Mouse (Mus musculus) forebrain, embryonic 10.5 days (tissue): Measurements from ENCODE around the gene Ubald2. TPM values are rescaled to one million over a fixed set of nuclear protein-coding genes. Genes with fewer than 3 reads are reported as not detected.
A peak's percentile ranks its signal among the peaks of the same experiment; 100 is the strongest.

Experiments
- DNase-seq: peaks from one replicate; pipeline ENCODE4 v3.0.0-alpha.2; 2017; ENCODE audit warnings: low spot score; ENCODE audit errors: extremely low spot score
- H3K27ac ChIP-seq: fragments of 300-500 bp; sonication (generic); 2 replicates; pipeline ENCODE4 v1.5.1; 2016; ENCODE audit warnings: mild to moderate bottlenecking
- H3K27me3 ChIP-seq: fragments of 300-500 bp; sonication (generic); 2 replicates; pipeline ENCODE4 v1.6.1; 2016; ENCODE audit warnings: mild to moderate bottlenecking; ENCODE audit not compliant: poor library complexity, severe bottlenecking
- H3K36me3 ChIP-seq: fragments of 300-500 bp; sonication (generic); replicated peaks from 2 replicates; pipeline ENCODE4 v1.6.1; 2016; ENCODE audit warnings: mild to moderate bottlenecking, moderate library complexity
- H3K4me1 ChIP-seq: fragments of 300-500 bp; sonication (generic); 2 replicates; pipeline ENCODE4 v1.6.1; 2016
- H3K4me3 ChIP-seq: fragments of 300-500 bp; sonication (generic); 2 replicates; pipeline ENCODE4 v1.5.1; 2016; ENCODE audit warnings: mild to moderate bottlenecking, moderate library complexity
- H3K9me3 ChIP-seq: fragments of 300-500 bp; sonication (generic); 2 replicates; pipeline ENCODE4 v1.6.1; 2016; ENCODE audit warnings: mild to moderate bottlenecking, moderate library complexity
- WGBS: fragments of 180-500 bp; shearing (Covaris S2); methylation state at CpG from one replicate; pipeline ENCODE4 v1.1.7; 2016; 5-methylcytosine and 5-hydroxymethylcytosine counted together
- polyA plus RNA-seq: library from polyadenylated mRNA; unstranded; fragments of >200 nt; fragmentation: Nextera tagmentation; extraction: Ambion mirVana; gene quantifications from 2 replicates; pipeline ENCODE4 v1.2.1, GENCODE M21; 2016

The Ubald2 gene
- polyA plus RNA-seq, result 31.6 and 33.1 TPM in 2 replicates

DNA sequence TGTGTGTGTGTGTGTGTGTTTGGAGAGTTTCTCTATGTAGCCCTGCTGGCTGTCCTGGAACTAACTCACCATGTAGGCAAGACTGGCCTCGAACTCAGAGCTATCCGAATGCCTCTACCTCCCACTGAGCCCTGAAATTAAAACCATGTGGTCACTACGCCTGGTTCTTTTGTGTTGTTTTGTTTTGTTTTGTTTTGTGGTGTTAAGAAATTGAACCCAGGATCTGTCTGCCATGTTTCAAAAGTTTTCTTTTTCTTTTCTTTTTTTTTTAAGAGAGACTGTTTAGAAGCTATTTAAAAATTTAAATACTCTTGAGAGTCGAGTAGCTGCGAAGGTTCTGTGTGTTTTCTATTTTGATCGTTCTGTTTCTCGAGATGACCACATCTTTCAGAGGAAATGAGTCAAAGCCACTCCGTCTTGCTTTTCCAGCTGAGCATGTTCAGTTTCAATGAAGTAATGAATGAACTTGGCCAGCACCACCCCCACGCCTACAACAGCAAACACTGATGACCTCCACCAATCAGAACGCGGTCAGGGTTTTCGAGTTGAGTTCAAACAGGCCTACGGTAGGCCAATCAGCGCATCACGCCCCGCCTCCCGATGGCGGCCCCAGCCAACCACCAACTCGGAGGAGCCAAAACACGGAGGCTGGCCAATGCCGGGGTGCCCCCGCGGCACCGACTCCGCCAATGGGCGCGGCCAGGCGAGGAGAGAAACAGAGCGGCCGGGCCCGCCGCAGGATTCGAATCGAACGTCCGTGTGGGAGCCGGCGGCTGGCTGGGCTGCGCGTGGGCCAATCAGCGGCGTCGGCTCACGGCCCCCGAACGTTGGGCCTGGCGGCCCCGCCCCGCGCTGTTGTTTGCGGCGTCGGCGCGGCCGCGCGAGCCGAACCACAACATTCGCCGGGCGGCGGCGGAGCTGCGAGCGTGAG is at the start of gene Ubald2:
Gene Ubald2 (plus strand): TSS at position 739 of the 931 bp plus-strand sequence.
- Histone ChIP-seq H3K27ac (peak within 1 kb of the TSS; percentile 97), H3K9me3 (no peaks in the 10 kb centered on the region), H3K27me3 (peaks cover 22% of the 10 kb centered on the region), H3K4me1 (peaks cover 71% of the 10 kb centered on the region), H3K4me3 (peak within 1 kb of the TSS; percentile 96), H3K36me3 (peaks cover 30% of the 10 kb centered on the region)
- WGBS, result 2% methylated on average over 66 of the region's 66 CpGs
- peak; percentile 100 for DNase-seq

- Histone ChIP-seq H3K36me3 (no peaks in the 10 kb centered on the region), H3K9me3 (no peaks in the 10 kb centered on the region), H3K27ac (no peak overlapping the region), H3K4me1 (peaks cover 26% of the 10 kb centered on the region), H3K4me3 (no peak overlapping the region), H3K27me3 (no peaks in the 10 kb centered on the region)
- DNase-seq, result no peak
- WGBS, result 88% methylated on average over 11 of the region's 11 CpGs
Measured at GRCm38 (mm10) chr11:116384171-116384570, 49.7 kb upstream of the Ubald2 start.

- no peaks in the 10 kb centered on the region for H3K27me3 ChIP-seq
- H3K4me1 ChIP-seq, result peaks cover 26% of the 10 kb centered on the region
- 62% methylated on average over 5 of the region's 5 CpGs for WGBS
- H3K27ac ChIP-seq, result no peak overlapping the region
- no peak overlapping the region for H3K4me3 ChIP-seq
- no peak for DNase-seq
- H3K9me3 ChIP-seq, result no peaks in the 10 kb centered on the region
- no peaks in the 10 kb centered on the region for H3K36me3 ChIP-seq
Measured at GRCm38 (mm10) chr11:116385999-116386398, 47.9 kb upstream of the Ubald2 start.

DNA sequence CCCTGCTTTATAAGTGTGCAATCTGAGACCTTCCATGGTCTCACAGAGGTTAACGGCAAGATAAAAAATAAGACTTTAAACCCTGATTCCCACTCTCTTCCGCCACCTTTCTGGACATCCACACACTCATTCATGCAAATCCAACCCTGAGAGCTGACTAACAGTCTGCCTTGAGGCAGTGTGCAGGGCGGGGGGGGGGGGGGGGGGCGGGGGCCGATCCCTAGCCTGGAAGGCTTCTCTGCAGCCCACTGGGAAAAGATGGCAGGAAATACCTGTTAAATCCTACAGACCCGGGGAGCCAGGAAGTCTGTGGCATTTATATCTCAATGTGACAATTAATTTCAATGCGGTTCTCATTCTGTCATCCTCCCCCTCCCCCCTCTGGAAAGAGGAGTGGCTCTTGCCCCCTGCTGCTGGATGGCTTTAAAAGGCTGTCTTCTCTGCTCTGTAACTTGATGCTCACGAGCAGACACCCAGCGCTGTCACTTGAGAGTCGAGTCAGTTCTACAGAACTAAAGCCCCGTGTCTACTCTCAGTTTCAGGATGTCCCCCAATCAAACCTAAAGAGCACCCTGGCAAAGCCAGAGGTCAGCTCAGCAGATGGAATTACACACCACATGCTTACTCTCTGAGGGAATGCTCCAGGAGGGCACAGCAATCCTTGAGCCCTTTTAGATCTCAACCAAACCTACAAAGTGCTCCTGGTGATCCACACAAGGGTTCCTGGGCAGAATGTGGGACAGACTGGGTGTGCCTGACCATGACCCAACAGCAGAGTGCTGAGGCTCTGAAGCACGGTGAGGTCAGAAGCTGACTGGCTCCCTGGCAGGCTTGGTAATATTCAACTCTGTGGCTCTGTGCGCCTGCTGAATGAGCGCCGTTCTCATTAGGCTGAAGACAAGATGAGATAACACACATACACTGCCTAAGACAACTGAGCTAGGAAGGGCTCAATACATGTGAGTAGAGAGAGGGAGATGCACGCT is 46.5 kb upstream of the Ubald2 start:
- Histone ChIP-seq H3K27ac (peak overlapping the region; percentile 36), H3K4me3 (peak overlapping the region; percentile 35), H3K27me3 (no peaks in the 10 kb centered on the region), H3K9me3 (no peaks in the 10 kb centered on the region), H3K36me3 (no peaks in the 10 kb centered on the region), H3K4me1 (peaks cover 26% of the 10 kb centered on the region)
- DNase-seq, result no peak
- WGBS, result 21% methylated on average over 16 of the region's 16 CpGs

GRCm38 (mm10) chr11:116388841-116389480 is 44.9 kb upstream of the Ubald2 start:
- Histone ChIP-seq H3K27me3 (no peaks in the 10 kb centered on the region), H3K27ac (peak overlapping the region; percentile 27), H3K36me3 (no peaks in the 10 kb centered on the region), H3K4me3 (peak overlapping the region; percentile 23; the same call in 1 of the 2 replicates), H3K4me1 (peaks cover 26% of the 10 kb centered on the region), H3K9me3 (no peaks in the 10 kb centered on the region)
- 66% methylated on average over 14 of the region's 14 CpGs for WGBS
- peak; percentile 30 for DNase-seq

- WGBS, result 89% methylated on average over 4 of the region's 4 CpGs
- no peak overlapping the region for H3K27ac ChIP-seq
Measured at GRCm38 (mm10) chr11:116394769-116395168, 39.1 kb upstream of the Ubald2 start.

DNA sequence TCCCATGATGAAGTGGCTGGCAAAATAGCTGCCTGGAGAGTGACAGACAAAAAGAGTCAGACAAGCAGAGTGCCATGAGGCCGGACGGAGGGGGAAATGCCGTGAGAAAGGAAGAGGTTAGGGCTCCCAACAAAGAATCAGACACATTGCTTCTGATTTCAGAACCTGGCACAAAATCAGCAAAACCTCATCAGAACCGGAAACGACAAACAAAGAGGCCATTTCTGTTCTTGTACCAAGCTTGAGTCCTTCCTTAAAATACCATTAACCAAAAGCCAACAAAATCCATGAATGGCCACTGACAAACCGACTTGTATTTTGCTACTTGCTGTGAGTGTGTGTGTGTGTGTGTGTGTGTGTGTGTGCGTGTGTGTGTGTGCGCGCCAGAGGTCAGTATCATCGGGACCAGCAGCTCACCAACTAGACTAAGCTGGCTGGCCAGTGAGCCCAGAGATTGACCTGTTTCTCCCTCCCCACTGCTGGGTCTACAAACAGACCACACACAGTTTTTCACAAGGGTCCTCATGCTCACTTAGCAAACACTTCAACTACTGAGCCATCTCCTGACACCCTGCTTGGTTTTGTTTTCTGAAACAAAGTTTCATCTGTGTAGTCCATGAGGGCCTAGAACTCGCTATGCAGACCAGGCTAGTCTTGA is 37.5 kb upstream of the Ubald2 start:
- Histone ChIP-seq H3K4me1 (no peaks in the 10 kb centered on the region), H3K4me3 (no peak overlapping the region), H3K27ac (no peak overlapping the region), H3K36me3 (peaks cover 7% of the 10 kb centered on the region), H3K27me3 (no peaks in the 10 kb centered on the region), H3K9me3 (no peaks in the 10 kb centered on the region)
- no peak for DNase-seq
- 93% methylated on average over 11 of the region's 11 CpGs for WGBS

More at GRCm38 (mm10) chr11:116394769-116395168, 39.1 kb upstream of the Ubald2 start:
- DNase-seq, result no peak
- H3K4me3 ChIP-seq, result no peak overlapping the region
- no peaks in the 10 kb centered on the region for H3K27me3 ChIP-seq
- no peaks in the 10 kb centered on the region for H3K9me3 ChIP-seq
- no peaks in the 10 kb centered on the region for H3K4me1 ChIP-seq
- H3K36me3 ChIP-seq, result peaks cover 7% of the 10 kb centered on the region

DNA sequence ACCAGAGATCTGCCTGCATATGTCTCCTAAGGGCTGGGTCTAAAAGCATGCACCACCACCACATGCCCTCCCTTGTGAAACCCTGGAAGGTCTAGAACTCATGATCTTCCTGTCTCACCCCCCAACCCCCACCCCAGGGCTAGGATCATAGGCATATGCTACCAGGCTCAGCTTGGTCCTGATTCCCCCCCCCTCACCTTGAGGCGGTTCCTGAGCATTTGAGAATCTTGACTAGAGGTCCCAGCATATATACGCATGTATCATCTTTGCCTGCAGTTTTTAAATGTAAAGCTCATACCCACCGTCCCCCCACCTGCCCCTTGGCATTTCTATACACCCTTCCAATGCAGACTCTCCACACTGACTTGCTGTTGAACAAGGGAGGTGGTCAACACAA is 37.0 kb upstream of the Ubald2 start:
- no peaks in the 10 kb centered on the region for H3K9me3 ChIP-seq
- WGBS, result 92% methylated on average over 3 of the region's 3 CpGs
- H3K4me1 ChIP-seq, result no peaks in the 10 kb centered on the region
- H3K27me3 ChIP-seq, result no peaks in the 10 kb centered on the region
- no peak overlapping the region for H3K4me3 ChIP-seq
- no peak overlapping the region for H3K27ac ChIP-seq
- peaks cover 7% of the 10 kb centered on the region for H3K36me3 ChIP-seq
- no peak for DNase-seq

- whole genome bisulfite sequencing, result 86% methylated on average over 8 of the region's 8 CpGs
- Histone ChIP-seq H3K27me3 (no peaks in the 10 kb centered on the region), H3K4me3 (no peak overlapping the region), H3K9me3 (no peaks in the 10 kb centered on the region), H3K27ac (no peak overlapping the region), H3K4me1 (no peaks in the 10 kb centered on the region), H3K36me3 (peaks cover 7% of the 10 kb centered on the region)
- no peak for DNase-seq
Measured at GRCm38 (mm10) chr11:116397517-116398347, 36.2 kb upstream of the Ubald2 start.

DNA sequence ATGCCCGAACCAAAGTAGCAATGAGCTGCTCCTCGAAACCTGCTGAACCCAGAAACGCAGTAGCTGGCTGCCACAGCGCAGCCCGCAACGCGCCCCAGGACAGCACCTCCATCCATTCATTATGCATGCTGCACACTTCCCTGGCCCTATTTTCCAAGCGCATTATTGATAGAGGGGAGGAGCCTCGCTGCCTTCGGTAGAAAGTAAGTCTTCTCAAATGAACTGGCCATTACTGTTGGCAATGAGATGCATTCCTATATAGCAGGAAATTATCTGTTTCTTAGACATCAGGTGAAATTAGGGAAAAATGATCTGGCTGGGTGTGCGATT is 35.6 kb upstream of the Ubald2 start:
- WGBS, result 85% methylated on average over 11 of the region's 11 CpGs

DNA sequence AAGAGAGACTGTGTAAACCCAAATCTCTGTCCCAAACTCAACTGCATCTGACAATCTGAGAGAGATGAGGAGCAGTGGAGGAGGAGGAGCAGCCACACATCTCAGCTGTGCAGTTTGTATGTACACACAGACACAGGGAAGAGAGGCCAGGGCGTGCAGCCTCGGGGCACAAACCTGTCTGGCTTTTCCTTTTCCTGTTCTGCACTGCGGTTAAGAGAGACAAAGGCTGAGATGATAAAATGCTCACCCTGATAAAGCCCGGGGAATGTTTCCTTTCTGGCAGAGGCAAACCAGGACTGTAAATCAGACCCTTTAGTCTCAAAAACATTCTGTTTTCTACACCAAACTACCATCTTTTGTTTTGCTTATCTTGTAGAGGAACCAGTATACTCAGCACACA is 33.3 kb upstream of the Ubald2 start:
- DNase-seq, result no peak
- Histone ChIP-seq H3K27ac (no peak overlapping the region), H3K4me3 (no peak overlapping the region), H3K27me3 (no peaks in the 10 kb centered on the region), H3K36me3 (peaks cover 26% of the 10 kb centered on the region), H3K4me1 (no peaks in the 10 kb centered on the region), H3K9me3 (no peaks in the 10 kb centered on the region)
- WGBS, result 78% methylated on average over 4 of the region's 4 CpGs

More for the DNA sequence above, 35.6 kb upstream of the Ubald2 start:
- no peaks in the 10 kb centered on the region for H3K27me3 ChIP-seq
- no peaks in the 10 kb centered on the region for H3K9me3 ChIP-seq
- peaks cover 12% of the 10 kb centered on the region for H3K36me3 ChIP-seq
- no peaks in the 10 kb centered on the region for H3K4me1 ChIP-seq
- no peak for DNase-seq
- no peak overlapping the region for H3K4me3 ChIP-seq
- no peak overlapping the region for H3K27ac ChIP-seq
